Mouse (Mus musculus): ENCODE measurements at regions not wholly inside any gene's neighbourhood (a gene's known extent, or its start where the extent isn't known, plus 50 kb on each side); places are given as distances from the start of the nearest gene placed in this dataset.

DNA sequence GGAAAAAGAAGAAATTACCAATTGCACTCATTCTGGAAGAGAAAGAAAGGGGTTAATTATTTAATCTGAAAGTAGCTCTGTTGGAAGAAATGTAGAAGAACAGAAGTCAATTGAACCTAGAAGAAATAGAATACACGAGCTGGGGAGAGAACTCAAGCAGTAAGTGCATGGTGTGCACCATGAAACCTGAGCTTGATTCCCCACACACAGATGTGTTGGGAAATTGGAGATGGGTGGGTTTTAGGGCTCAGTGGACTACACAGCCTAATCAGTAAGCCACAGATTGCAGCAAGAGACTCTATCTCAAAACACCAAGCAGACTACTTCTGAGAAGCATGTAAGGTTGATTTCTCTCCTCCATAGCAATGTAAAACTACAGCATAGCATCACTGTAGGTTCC, 70.6 kb upstream of the Slc13a1 start:
- Histone ChIP-seq H3K9ac (replicated peaks; ENCODE audit: low read depth, low read length) (no peak overlapping the region), H3K9me3 (ENCODE audit: control insufficient read depth, low read depth, low read length) (no peaks in the 10 kb centered on the region), H3K36me3 (ENCODE audit: control insufficient read depth, insufficient read depth, low read length) (no peaks in the 10 kb centered on the region), H3K27ac (ENCODE audit: low read length) (no peak overlapping the region), H3K4me3 (ENCODE audit: low read depth, low read length) (no peak overlapping the region), H3K4me1 (ENCODE audit: control insufficient read depth, insufficient read depth, low read length) (no peaks in the 10 kb centered on the region), H3K27me3 (ENCODE audit: control insufficient read depth, insufficient read depth, low read length) (no peaks in the 10 kb centered on the region), H3K4me2 (replicated peaks; ENCODE audit: low read depth, low read length) (no peak overlapping the region)
- 40% methylated on average over 1 of the region's 1 CpGs for WGBS
- no peak for ATAC-seq (ENCODE audit: insufficient number of reproducible peaks, insufficient read depth, low FRiP score, low read depth)

GRCm38 (mm10) chr6:24238054-24238453, 70.2 kb upstream of the Slc13a1 start:
- no peaks in the 10 kb centered on the region for H3K27me3 ChIP-seq (ENCODE audit: control insufficient read depth, insufficient read depth, low read length)
- 68% methylated on average over 2 of the region's 2 CpGs for WGBS
- H3K4me2 ChIP-seq (replicated peaks; ENCODE audit: low read depth, low read length) = no peak overlapping the region
- ATAC-seq (ENCODE audit: insufficient number of reproducible peaks, insufficient read depth, low FRiP score, low read depth) = no peak
- no peak overlapping the region for H3K9ac ChIP-seq (replicated peaks; ENCODE audit: low read depth, low read length)
- no peak overlapping the region for H3K27ac ChIP-seq (ENCODE audit: low read length)
- H3K4me3 ChIP-seq (ENCODE audit: low read depth, low read length) = no peak overlapping the region
- H3K4me1 ChIP-seq (ENCODE audit: control insufficient read depth, insufficient read depth, low read length) = no peaks in the 10 kb centered on the region
- H3K36me3 ChIP-seq (ENCODE audit: control insufficient read depth, insufficient read depth, low read length) = no peaks in the 10 kb centered on the region
- no peaks in the 10 kb centered on the region for H3K9me3 ChIP-seq (ENCODE audit: control insufficient read depth, low read depth, low read length)

DNA sequence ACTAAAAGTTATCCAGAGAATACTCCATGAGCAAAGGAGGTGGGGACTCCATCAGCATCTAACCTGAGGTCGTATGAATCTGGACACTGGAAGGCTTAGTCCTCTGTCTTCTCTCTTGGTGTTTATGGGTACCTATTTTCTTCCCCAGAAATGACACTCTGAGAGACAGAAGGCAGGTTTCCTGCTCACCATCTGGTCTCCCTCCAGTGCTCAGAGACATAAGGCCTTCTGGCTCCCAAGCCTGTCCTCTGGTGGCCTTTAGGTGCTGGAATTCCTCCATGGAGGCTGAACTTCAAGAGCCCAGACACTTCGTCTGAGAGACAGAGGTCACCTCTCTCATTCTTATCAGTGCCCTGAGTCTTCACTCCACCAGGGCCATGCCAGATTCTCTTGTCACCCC, 65.7 kb upstream of the Slc13a1 start:
- Histone ChIP-seq H3K36me3 (ENCODE audit: control insufficient read depth, insufficient read depth, low read length) (no peaks in the 10 kb centered on the region), H3K9me3 (ENCODE audit: control insufficient read depth, low read depth, low read length) (no peaks in the 10 kb centered on the region), H3K4me2 (replicated peaks; ENCODE audit: low read depth, low read length) (no peak overlapping the region), H3K27ac (ENCODE audit: low read length) (no peak overlapping the region), H3K4me1 (ENCODE audit: control insufficient read depth, insufficient read depth, low read length) (no peaks in the 10 kb centered on the region), H3K4me3 (ENCODE audit: low read depth, low read length) (no peak overlapping the region), H3K9ac (replicated peaks; ENCODE audit: low read depth, low read length) (no peak overlapping the region), H3K27me3 (ENCODE audit: control insufficient read depth, insufficient read depth, low read length) (no peaks in the 10 kb centered on the region)
- 75% methylated on average over 2 of the region's 2 CpGs for WGBS
- ATAC-seq (ENCODE audit: insufficient number of reproducible peaks, insufficient read depth, low FRiP score, low read depth) = no peak

DNA sequence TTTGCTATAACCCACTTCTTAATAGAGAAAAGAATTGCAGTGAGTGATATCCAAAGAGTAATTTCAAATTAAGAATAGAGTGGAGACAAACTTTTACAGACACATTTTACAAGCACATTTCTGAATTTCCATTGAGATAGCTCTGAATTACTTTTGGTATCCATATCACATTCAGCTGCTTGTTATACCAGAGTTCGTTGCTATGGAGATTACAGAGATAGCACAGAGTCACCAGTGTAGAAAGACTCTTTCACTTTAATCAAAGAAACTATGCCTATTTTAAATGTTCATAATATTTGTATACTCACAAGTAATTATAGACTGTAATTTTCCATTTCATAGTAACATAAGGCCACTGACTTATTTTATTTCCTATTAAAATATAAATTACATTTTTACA, 52.7 kb upstream of the Slc13a1 start:
- no peak for ATAC-seq (ENCODE audit: insufficient number of reproducible peaks, insufficient read depth, low FRiP score, low read depth)
- H3K4me1 ChIP-seq (ENCODE audit: control insufficient read depth, insufficient read depth, low read length) = no peaks in the 10 kb centered on the region
- 84% methylated on average over 1 of the region's 1 CpGs for WGBS

GRCm38 (mm10) chr6:24219882-24220522, 52.1 kb upstream of the Slc13a1 start:
- H3K27ac ChIP-seq (ENCODE audit: low read length) = no peak overlapping the region
- WGBS = 60% methylated on average over 3 of the region's 3 CpGs
- no peaks in the 10 kb centered on the region for H3K9me3 ChIP-seq (ENCODE audit: control insufficient read depth, low read depth, low read length)
- H3K27me3 ChIP-seq (ENCODE audit: control insufficient read depth, insufficient read depth, low read length) = no peaks in the 10 kb centered on the region
- no peak overlapping the region for H3K4me2 ChIP-seq (replicated peaks; ENCODE audit: low read depth, low read length)
- no peak overlapping the region for H3K4me3 ChIP-seq (ENCODE audit: low read depth, low read length)
- ATAC-seq (ENCODE audit: insufficient number of reproducible peaks, insufficient read depth, low FRiP score, low read depth) = no peak
- no peak overlapping the region for H3K9ac ChIP-seq (replicated peaks; ENCODE audit: low read depth, low read length)
- H3K36me3 ChIP-seq (ENCODE audit: control insufficient read depth, insufficient read depth, low read length) = no peaks in the 10 kb centered on the region
- H3K4me1 ChIP-seq (ENCODE audit: control insufficient read depth, insufficient read depth, low read length) = no peaks in the 10 kb centered on the region

More for the DNA sequence above, 52.7 kb upstream of the Slc13a1 start:
- Histone ChIP-seq H3K9ac (replicated peaks; ENCODE audit: low read depth, low read length) (no peak overlapping the region), H3K9me3 (ENCODE audit: control insufficient read depth, low read depth, low read length) (no peaks in the 10 kb centered on the region), H3K4me2 (replicated peaks; ENCODE audit: low read depth, low read length) (no peak overlapping the region), H3K4me3 (ENCODE audit: low read depth, low read length) (no peak overlapping the region), H3K27ac (ENCODE audit: low read length) (no peak overlapping the region), H3K36me3 (ENCODE audit: control insufficient read depth, insufficient read depth, low read length) (no peaks in the 10 kb centered on the region), H3K27me3 (ENCODE audit: control insufficient read depth, insufficient read depth, low read length) (no peaks in the 10 kb centered on the region)

Measured in stomach, embryonic 14.5 days (tissue).